Mouse (Mus musculus) left cerebral cortex, postnatal 25 days (tissue): Measurements from ENCODE around the gene Cd8a. TPM values are rescaled to one million over a fixed set of nuclear protein-coding genes. Genes with fewer than 3 reads are reported as not detected.

ENCODE experiments used
- DNase-seq, 2 experiments: peaks; one replicate each; pipeline ENCODE4 v3.0.0; 2022; ENCODE audit warnings: low spot score in 2 of 2, mixed read lengths in 1 of 2
- intact Hi-C: fragments of 180-260 bp; cut with DNase I; formaldehyde crosslinking; loops from one replicate; pipeline ENCODE4 v1.15.1; 2025
- total RNA-seq, 2 experiments: library from RNA; stranded (reverse); gene quantifications; 2 replicates each; pipeline ENCODE4 v1.2.3; 2021

The Cd8a gene
- total RNA-seq, 2 experiments from 2014 or later: not detected

- DNase-seq: no peak
Observed at GRCm38 (mm10) chr6:71361156-71361670, 12.0 kb upstream of the Cd8a start.

DNA sequence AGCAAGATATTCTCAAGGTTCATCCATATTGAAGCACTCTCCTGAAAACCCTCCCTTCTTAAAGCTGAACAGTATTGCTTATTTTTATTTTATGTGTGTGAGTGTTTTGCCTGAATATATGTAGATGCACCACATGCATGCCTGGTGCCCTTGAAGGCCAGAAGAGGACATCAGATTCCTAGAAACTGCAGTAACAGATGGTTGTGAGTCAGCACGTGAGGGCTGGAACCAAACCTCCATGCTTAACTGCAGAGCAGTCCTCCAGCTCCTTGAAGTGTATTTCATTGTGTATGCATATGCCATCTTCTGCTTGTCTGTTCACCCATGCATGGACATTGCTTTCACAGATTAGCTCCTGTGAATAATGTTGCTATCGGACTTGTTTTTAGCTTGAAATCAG, 9.2 kb upstream of the Cd8a start:
- intact Hi-C loops: no loop called here

More at GRCm38 (mm10) chr6:71361156-71361670, 12.0 kb upstream of the Cd8a start:
- intact Hi-C loops: no loop called here

GRCm38 (mm10) chr6:71369416-71369815, 3.8 kb upstream of the Cd8a start:
- DNase-seq: no peak
- intact Hi-C loops: no loop called here

More for the DNA sequence above, 9.2 kb upstream of the Cd8a start:
- DNase-seq: peak in 1 of 2 experiments; percentile 53

- DNase-seq: no peak
- intact Hi-C loops: no loop called here
Observed at GRCm38 (mm10) chr6:71371085-71371605, 2.1 kb upstream of the Cd8a start.

DNA sequence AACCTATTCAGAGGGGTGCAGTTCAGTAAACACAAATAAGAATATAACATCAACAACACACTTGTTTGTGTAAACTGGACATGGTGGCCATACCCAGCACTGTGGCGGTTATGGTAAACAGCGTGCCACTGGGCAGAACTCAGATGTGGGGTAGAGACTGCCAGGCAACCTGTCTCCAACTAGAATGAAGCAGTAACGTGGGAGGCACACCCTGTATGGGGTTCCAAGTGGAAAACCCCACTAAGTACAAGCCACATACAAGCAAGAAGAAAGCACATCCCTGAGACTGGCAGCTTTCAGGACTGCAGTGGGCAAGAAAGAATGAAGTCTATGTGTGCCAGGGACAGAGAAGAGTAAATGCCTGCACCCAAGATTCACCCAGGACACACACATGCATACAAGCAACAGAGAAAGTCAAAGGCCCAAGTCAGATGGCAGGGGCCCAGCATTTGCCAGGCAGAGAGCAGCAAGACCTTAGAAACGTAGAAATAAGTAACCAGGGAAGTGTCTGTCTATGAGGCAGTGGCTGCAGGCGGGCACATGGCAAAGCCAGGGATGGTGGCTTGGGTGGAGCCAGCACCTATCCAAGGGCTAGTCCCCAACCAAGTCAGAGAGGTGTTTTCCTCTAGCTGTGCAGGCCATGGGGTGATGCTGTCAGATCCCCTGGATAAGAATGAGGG, 1.0 kb upstream of the Cd8a start:
- intact Hi-C loops: no loop called here
- DNase-seq: no peak

- intact Hi-C loops: no loop called here
- no peak for DNase-seq
Observed at GRCm38 (mm10) chr6:71374311-71374829, 1.1 kb downstream of the Cd8a start.

DNA sequence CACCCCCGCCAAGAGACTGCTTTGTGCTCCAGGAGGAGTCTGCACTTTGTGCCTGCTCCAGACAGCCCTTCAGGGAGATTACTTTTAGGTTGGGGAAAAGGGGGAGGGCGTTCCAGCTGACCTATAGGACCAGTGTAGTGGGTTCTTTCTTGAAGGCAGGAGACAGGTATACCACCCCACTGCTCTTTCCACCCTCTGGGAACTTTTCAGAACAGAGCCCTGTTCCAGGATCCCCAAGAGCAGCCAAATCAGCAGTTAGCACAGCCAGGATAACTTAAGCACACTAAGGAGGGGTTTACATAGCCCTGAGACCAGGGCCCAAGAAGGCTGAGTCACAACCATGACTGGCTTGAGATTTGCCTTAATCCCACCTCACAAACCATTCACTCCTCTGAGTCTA, 1.7 kb downstream of the Cd8a start:
- DNase-seq: no peak
- intact Hi-C loops: no loop called here

DNA sequence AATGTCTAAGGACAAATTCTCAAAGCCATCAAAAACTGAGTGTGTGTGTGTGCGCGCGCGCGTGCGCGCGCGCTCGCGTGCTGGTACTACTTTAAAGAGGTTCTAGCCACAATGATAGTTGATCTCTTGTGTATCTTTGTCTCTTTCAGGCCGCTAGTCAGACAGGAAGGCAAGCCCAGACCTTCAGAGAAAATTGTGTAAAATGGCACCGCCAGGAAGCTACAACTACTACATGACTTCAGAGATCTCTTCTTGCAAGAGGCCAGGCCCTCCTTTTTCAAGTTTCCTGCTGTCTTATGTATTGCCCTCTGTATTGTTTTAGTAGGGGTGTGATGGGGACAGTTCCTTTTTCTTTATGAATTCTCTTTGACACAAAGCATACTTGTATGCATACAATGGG, 3.5 kb downstream of the Cd8a start:
- intact Hi-C loops: no loop called here
- DNase-seq: no peak

DNA sequence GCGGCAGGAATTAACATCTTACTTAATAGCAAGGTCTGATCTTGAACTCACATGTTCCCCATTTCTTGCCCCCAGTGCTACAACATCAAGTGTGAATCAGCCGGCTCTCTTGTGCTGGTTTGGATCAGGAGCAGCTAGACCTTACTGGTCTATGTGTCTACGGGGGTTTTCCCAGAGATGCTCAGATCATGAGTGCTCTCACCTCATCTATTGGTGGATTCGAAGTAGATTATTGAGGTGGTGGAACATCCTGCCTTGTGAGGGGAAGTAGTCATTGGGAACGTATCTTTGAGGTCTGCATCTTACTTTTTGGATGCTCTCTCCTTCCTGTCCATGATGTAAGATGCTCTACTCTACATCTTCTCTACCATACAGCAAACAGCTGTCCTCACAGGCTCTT, 8.4 kb downstream of the Cd8a start:
- intact Hi-C loops: no loop called here
- DNase-seq: no peak

- intact Hi-C loops: loop anchor here (10.0 kb wide), 1 partner anchor 116 kb away; the partner anchor contains the start of gene Krcc1
- no peak for DNase-seq
Observed at GRCm38 (mm10) chr6:71390496-71390895, 17.3 kb downstream of the Cd8a start.

DNA sequence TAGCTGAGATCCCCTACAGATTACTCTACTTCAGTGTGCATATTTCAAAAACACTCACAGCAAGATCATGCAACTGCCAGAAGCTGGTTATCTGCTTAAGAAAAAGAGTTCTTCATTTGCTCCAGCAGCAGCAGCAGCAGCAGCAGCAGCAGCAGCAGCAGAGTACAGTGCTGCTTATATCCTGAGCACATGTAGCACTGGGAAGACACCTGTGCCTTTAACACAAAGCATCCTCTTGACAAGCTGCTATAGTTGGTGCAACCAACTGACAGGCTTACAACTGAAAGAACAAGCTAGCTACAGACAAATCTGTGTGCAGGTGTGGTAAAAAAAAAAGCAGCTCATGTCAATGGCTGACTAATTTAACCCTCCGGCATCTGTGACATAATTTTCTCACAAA, 22.8 kb downstream of the Cd8a start:
- intact Hi-C loops: loop anchor here (5.0 to 10.0 kb wide), 2 partner anchors 121 to 229 kb away; partner anchors contain the start of gene Krcc1
- no peak for DNase-seq

- intact Hi-C loops: loop anchor here (5.0 to 10.0 kb wide), 2 partner anchors 122 to 229 kb away; partner anchors contain the start of gene Krcc1
- DNase-seq: no peak
Observed at GRCm38 (mm10) chr6:71396761-71397160, 23.5 kb downstream of the Cd8a start.

- peak; percentile 23 to 44 for DNase-seq
Observed at GRCm38 (mm10) chr6:71398829-71399609, 25.8 kb downstream of the Cd8a start.

DNA sequence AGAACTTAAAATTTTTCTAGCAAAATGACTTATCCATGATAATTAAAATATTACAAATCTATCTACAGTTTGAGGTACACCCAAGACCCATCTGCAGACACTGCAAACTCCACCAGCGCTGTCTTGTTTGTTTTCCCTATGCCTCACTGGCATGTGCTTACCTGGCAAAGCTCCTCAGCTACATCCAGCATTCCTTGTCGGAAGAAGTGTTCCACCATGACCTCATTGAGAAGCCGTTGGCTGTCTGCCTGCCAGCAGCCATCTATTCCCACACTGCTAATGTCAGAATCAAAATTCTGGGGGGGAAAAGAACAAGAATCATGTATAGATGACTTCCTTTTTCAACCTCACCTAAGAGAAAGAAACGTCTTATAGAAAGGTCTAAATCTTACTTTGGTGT, 41.4 kb downstream of the Cd8a start:
- no peak for DNase-seq
- intact Hi-C loops: no loop called here

More at GRCm38 (mm10) chr6:71398829-71399609, 25.8 kb downstream of the Cd8a start:
- intact Hi-C loops: loop anchor here (5.0 to 10.0 kb wide), 2 partner anchors 124 to 232 kb away; partner anchors contain the start of gene Krcc1

- intact Hi-C loops: no loop called here
- DNase-seq: no peak
Observed at GRCm38 (mm10) chr6:71415446-71415845, 42.2 kb downstream of the Cd8a start.

- intact Hi-C loops: no loop called here
- DNase-seq: no peak
Observed at GRCm38 (mm10) chr6:71418874-71419273, 45.6 kb downstream of the Cd8a start.

DNA sequence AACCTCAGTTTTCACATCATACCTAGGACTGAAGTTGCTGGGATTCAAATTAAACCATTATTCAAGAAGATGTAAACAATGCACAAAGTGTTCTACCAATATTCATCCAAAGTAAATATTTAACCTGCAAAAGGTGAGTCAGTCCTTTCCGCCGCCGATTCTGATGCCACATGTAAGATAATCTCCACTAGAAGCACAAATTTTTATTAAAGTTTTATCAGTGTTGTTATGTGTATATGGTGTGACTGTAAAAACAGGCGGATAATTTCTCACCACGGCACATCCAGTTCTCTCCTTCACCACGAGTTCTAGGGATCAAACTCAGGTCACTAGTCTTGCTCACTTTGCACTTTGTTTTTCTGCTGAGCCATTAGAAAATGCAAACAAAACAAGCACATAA, 47.6 kb downstream of the Cd8a start:
- intact Hi-C loops: loop anchor here (5.0 kb wide), 1 partner anchor 149 kb away; the partner anchor contains the start of gene Krcc1

DNA sequence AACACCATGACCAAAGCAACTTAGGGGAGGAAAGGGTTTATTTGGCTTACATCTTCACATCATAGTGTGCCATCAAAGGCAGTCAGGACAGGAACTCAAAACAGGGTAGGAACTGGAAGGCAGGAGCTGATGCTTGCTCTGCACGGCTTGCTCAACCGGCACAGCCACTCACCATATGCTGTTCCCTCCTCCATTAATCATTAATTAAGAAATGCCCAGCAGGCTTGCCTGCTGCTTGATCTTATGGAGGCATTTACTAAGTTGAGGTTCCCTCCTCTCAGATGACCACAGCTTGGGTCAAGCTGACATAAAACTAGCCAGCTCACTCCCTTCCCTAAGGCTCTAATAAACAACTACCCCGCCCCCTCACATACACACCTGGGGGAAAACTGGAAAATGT, 48.9 kb downstream of the Cd8a start:
- DNase-seq: no peak
- intact Hi-C loops: loop anchor here (5.0 kb wide), 1 partner anchor 150 kb away; the partner anchor contains the start of gene Krcc1

More for the DNA sequence above, 47.6 kb downstream of the Cd8a start:
- no peak for DNase-seq

GRCm38 (mm10) chr6:71423116-71423515, 49.9 kb downstream of the Cd8a start:
- no peak for DNase-seq
- intact Hi-C loops: loop anchor here (5.0 kb wide), 1 partner anchor 151 kb away; the partner anchor contains the start of gene Krcc1

GRCm38 (mm10) chr6:71425681-71426080, 52.5 kb downstream of the Cd8a start:
- DNase-seq: peak in 1 of 2 experiments; percentile 86
- intact Hi-C loops: no loop called here
